Mouse (Mus musculus) neural tube, embryonic 14.5 days (tissue): ENCODE results near the gene Sephs2. TPM values are rescaled to one million over a fixed set of nuclear protein-coding genes. Genes with fewer than 3 reads are reported as not detected.

Experiments used
- ATAC-seq: fragments of 200-750 bp; cut with Nextera tagmentation; 2 replicates; pipeline ENCODE4 v1.8.0; 2017; ENCODE audit warnings: low read depth, mild to moderate bottlenecking, moderate TSS enrichment, moderate library complexity
- H3K27ac ChIP-seq: fragments of 300-500 bp; sonication (generic); 2 replicates; pipeline ENCODE4 v1.5.1; 2014; ENCODE audit warnings: low read depth, mild to moderate bottlenecking, control low read depth, low read length, moderate library complexity, mixed read lengths
- H3K27me3 ChIP-seq: fragments of 300-500 bp; sonication (generic); 2 replicates; pipeline ENCODE4 v1.6.1; 2014; ENCODE audit warnings: low read length; ENCODE audit not compliant: control insufficient read depth, insufficient read depth
- H3K36me3 ChIP-seq: fragments of 300-500 bp; sonication (generic); 2 replicates; pipeline ENCODE4 v1.6.1; 2014; ENCODE audit warnings: low read length, mixed read lengths; ENCODE audit not compliant: control insufficient read depth, insufficient read depth
- H3K4me1 ChIP-seq: fragments of 300-500 bp; sonication (generic); 2 replicates; pipeline ENCODE4 v1.6.1; 2014; ENCODE audit warnings: low read length; ENCODE audit not compliant: control insufficient read depth, insufficient read depth
- H3K4me2 ChIP-seq: fragments of 300-500 bp; sonication (generic); 2 replicates; pipeline ENCODE4 v1.6.1; 2014; ENCODE audit warnings: mild to moderate bottlenecking, low read depth, low read length, control low read depth
- H3K4me3 ChIP-seq: fragments of 300-500 bp; sonication (generic); 2 replicates; pipeline ENCODE4 v1.5.1; 2014; ENCODE audit warnings: low read depth, low read length, control low read depth, mixed read lengths
- H3K9ac ChIP-seq: fragments of 300-500 bp; sonication (generic); replicated peaks from 2 replicates; pipeline ENCODE4 v1.6.1; 2014; ENCODE audit warnings: low read depth, mild to moderate bottlenecking, control low read depth, low read length, mixed read lengths
- H3K9me3 ChIP-seq: fragments of 300-500 bp; sonication (generic); 2 replicates; pipeline ENCODE4 v1.6.1; 2016; ENCODE audit warnings: low read length; ENCODE audit not compliant: control insufficient read depth
- WGBS: fragments of 180-500 bp; shearing (Covaris S2); extraction: QIAGEN DNeasy Blood & Tissue Kit; methylation state at CpG from one replicate; pipeline ENCODE4 v1.1.7; 2014; 5-methylcytosine and 5-hydroxymethylcytosine counted together
- polyA plus RNA-seq: library from polyadenylated mRNA; unstranded; fragments of >200 nt; fragmentation: Nextera tagmentation; extraction: Ambion mirVana; gene quantifications from 2 replicates; pipeline ENCODE4 v1.2.1, GENCODE M21; 2014

Gene Sephs2
- polyA plus RNA-seq, 1 experiment from 2014 or later = 78.9 TPM

DNA sequence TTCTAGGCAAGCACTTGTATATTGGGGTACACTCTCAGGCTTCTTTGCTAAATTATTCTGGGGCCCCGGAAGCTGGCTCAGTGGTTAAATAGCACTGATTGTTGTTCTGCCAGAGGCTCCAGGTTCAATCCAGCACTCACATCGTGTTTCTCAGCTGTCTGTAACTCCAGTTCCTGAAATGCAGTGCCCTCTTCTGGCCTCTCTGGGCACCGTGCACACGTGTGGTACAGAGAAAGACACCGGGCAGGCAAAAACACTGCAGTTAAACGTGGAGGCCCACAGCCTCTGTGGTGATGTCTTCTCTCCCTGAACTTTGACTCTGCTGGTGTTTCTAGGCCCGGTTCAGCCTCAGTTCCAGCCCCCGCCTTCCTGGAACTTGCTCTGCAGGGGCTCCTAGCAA is 4.5 kb upstream of the Sephs2 start:
- H3K9ac ChIP-seq = no peak overlapping the region
- H3K27ac ChIP-seq = no peak overlapping the region
- H3K36me3 ChIP-seq = no peaks in the 10 kb centered on the region
- no peak overlapping the region for H3K4me2 ChIP-seq
- no peak for ATAC-seq
- no peak overlapping the region for H3K4me3 ChIP-seq
- WGBS = 20% methylated on average over 8 of the region's 8 CpGs
- H3K27me3 ChIP-seq = no peaks in the 10 kb centered on the region
- peaks cover under 1% of the 10 kb centered on the region; the same call in 1 of the 2 replicates for H3K4me1 ChIP-seq
- no peaks in the 10 kb centered on the region for H3K9me3 ChIP-seq

- no peak overlapping the region for H3K4me3 ChIP-seq
- no peaks in the 10 kb centered on the region for H3K36me3 ChIP-seq
- no peaks in the 10 kb centered on the region for H3K27me3 ChIP-seq
- H3K4me1 ChIP-seq = peaks cover 12% of the 10 kb centered on the region
- 66% methylated on average over 5 of the region's 5 CpGs for whole genome bisulfite sequencing
- no peak overlapping the region for H3K4me2 ChIP-seq
- no peaks in the 10 kb centered on the region for H3K9me3 ChIP-seq
- no peak for ATAC-seq
- H3K9ac ChIP-seq = no peak overlapping the region
- no peak overlapping the region for H3K27ac ChIP-seq
Observed at GRCm38 (mm10) chr7:127276519-127276961, 2.7 kb upstream of the Sephs2 start.

- ATAC-seq = peak; percentile 67
- 0 out of 2 replicates have a peak, but pooled peaks cover 2% of the 10 kb centered on the region for H3K9me3 ChIP-seq
- no peaks in the 10 kb centered on the region for H3K27me3 ChIP-seq
- no peaks in the 10 kb centered on the region for H3K36me3 ChIP-seq
- H3K4me2 ChIP-seq = peak overlapping the region; percentile 88
- peak overlapping the region; percentile 88 for H3K4me3 ChIP-seq
- 17% methylated on average over 47 of the region's 50 CpGs for WGBS
- H3K4me1 ChIP-seq = peaks cover 12% of the 10 kb centered on the region
- H3K9ac ChIP-seq = peak overlapping the region; percentile 91
- peak overlapping the region; percentile 80 for H3K27ac ChIP-seq
Observed at GRCm38 (mm10) chr7:127273118-127273923, 534 bp downstream of the Sephs2 start.

- no peak overlapping the region for H3K9ac ChIP-seq
- ATAC-seq = no peak
- H3K4me1 ChIP-seq = peaks cover 12% of the 10 kb centered on the region
- no peaks in the 10 kb centered on the region for H3K27me3 ChIP-seq
- H3K36me3 ChIP-seq = no peaks in the 10 kb centered on the region
- H3K27ac ChIP-seq = no peak overlapping the region
- 0 out of 2 replicates have a peak, but pooled peaks cover 3% of the 10 kb centered on the region for H3K9me3 ChIP-seq
- peak overlapping the region; percentile 88; the same call in 1 of the 2 replicates for H3K4me3 ChIP-seq
- WGBS = 91% methylated on average over 15 of the region's 15 CpGs
- H3K4me2 ChIP-seq = peak overlapping the region; percentile 88; the same call in 1 of the 2 replicates
Observed at GRCm38 (mm10) chr7:127272566-127272965, 1.3 kb downstream of the Sephs2 start.

DNA sequence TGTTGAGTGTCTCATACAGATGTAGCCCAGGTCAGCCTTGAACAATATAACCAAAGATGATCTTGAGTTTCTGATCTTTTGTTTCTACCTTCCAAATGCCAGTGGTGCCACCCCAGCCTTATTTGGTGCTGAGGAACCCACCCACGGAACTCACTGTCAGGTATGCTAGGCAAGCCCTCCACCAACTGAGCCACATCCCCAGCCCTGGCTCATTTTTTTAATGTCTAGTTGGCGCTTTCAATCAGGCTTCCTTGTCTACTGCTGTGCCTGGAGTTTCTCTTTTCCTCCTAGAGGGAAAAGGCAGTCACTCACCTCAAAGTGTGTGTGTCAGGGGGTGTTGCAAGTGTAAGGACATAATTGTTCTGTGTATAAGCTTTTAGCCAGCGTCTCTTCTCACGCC is 2.8 kb downstream of the Sephs2 start:
- peaks cover 12% of the 10 kb centered on the region for H3K4me1 ChIP-seq
- H3K27me3 ChIP-seq = no peaks in the 10 kb centered on the region
- 93% methylated on average over 4 of the region's 4 CpGs for WGBS
- H3K36me3 ChIP-seq = no peaks in the 10 kb centered on the region
- no peak overlapping the region for H3K4me2 ChIP-seq
- no peak overlapping the region for H3K27ac ChIP-seq
- no peak for ATAC-seq
- H3K4me3 ChIP-seq = no peak overlapping the region
- H3K9ac ChIP-seq = no peak overlapping the region
- H3K9me3 ChIP-seq = 0 out of 2 replicates have a peak, but pooled peaks cover 3% of the 10 kb centered on the region

DNA sequence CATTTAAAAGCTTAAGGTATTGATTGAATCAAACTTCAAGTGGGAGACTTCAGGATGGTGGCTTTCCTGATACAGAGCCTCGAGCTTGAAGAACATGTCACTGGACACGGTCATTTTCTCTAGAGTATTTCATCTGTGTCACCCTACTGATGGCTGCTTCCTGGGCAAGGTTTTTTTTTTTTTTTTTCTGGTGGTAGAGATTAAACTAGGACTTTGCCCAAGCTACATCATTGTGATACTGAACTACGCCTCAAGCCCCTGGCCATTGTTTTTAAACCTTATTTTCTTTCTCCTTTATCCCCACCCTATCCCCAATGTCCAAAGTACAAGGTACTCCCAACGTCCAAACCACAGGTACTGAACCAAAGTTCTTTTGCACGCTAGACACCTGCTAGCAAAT is 3.2 kb downstream of the Sephs2 start:
- no peaks in the 10 kb centered on the region for H3K36me3 ChIP-seq
- no peak for ATAC-seq
- H3K4me2 ChIP-seq = no peak overlapping the region
- 0 out of 2 replicates have a peak, but pooled peaks cover 3% of the 10 kb centered on the region for H3K9me3 ChIP-seq
- 95% methylated on average over 5 of the region's 5 CpGs for WGBS
- no peak overlapping the region for H3K4me3 ChIP-seq
- H3K9ac ChIP-seq = no peak overlapping the region
- no peak overlapping the region for H3K27ac ChIP-seq
- no peaks in the 10 kb centered on the region for H3K27me3 ChIP-seq
- peaks cover 12% of the 10 kb centered on the region for H3K4me1 ChIP-seq

- H3K4me2 ChIP-seq = no peak overlapping the region
- H3K27ac ChIP-seq = no peak overlapping the region
- H3K4me1 ChIP-seq = peaks cover 12% of the 10 kb centered on the region
- ATAC-seq = no peak
- H3K9ac ChIP-seq = no peak overlapping the region
- H3K4me3 ChIP-seq = no peak overlapping the region
- WGBS = 89% methylated on average over 2 of the region's 2 CpGs
- no peaks in the 10 kb centered on the region for H3K27me3 ChIP-seq
- no peaks in the 10 kb centered on the region for H3K36me3 ChIP-seq
- 0 out of 2 replicates have a peak, but pooled peaks cover 3% of the 10 kb centered on the region for H3K9me3 ChIP-seq
Observed at GRCm38 (mm10) chr7:127270256-127270655, 3.6 kb downstream of the Sephs2 start.

DNA sequence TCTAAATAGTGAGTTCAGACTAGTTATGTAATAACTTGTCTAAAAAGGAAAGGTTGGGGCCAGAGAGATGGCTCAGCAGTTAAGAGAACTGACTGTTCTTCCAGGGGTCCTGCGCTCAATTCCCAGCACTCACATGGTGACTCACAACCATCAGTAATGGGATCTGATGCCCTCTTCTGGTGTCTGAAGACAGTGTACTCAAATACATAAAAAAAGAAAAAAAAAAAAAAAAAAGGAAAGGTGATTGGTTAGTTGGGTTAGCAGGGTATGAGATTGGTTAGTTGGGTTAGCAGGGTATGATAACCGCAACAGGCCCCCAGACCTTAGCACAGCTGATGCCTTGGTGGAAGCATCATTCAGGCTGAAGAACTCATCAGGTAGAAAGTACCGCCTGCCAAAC is 10.3 kb downstream of the Sephs2 start:
- Histone ChIP-seq H3K4me2 (no peak overlapping the region), H3K36me3 (no peaks in the 10 kb centered on the region), H3K9ac (no peak overlapping the region), H3K9me3 (0 out of 2 replicates have a peak, but pooled peaks cover 3% of the 10 kb centered on the region), H3K27ac (no peak overlapping the region), H3K4me1 (peaks cover 6% of the 10 kb centered on the region; the same call in 1 of the 2 replicates), H3K4me3 (no peak overlapping the region), H3K27me3 (no peaks in the 10 kb centered on the region)
- ATAC-seq = no peak
- 96% methylated on average over 3 of the region's 3 CpGs for WGBS

DNA sequence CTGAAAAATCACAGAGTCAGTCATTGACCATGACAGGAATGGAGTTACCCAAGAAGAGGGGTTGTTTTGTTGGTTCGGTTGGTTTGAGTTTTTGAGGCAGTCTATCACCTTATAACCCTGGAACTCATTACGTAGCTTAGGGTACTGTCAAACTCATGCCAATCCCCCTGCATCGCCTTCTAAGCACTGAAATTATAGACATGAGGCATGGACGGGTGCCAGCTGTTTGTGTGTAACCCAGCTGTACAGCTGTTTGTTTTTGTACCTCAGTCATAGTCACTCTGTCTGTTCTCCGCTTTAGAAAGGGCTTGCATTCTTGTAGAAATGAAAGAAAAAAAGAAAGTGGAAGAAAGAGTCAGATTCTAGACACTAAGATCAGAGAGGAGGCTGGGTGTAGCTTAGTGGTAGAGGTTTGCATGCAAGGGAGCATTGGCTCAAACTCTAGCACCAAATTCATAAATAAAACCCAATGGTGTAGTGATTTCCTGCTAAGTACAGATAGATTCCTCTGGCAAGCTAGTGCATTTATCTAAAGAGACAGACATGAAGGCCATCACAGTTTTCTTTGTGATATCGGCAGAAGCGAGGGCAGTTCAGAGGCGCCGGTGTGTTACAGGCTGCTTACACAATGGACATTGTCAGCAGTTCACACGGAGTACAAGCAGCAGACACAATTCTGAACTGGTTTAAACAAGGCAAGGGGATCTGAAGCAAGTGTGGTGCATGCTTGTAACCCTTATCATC is 11.5 kb downstream of the Sephs2 start:
- Histone ChIP-seq H3K4me1 (peaks cover 6% of the 10 kb centered on the region; the same call in 1 of the 2 replicates), H3K27me3 (no peaks in the 10 kb centered on the region), H3K36me3 (no peaks in the 10 kb centered on the region), H3K4me3 (no peak overlapping the region), H3K9me3 (no peaks in the 10 kb centered on the region), H3K4me2 (no peak overlapping the region), H3K9ac (no peak overlapping the region), H3K27ac (no peak overlapping the region)
- ATAC-seq = no peak
- WGBS = 86% methylated on average over 10 of the region's 10 CpGs
